8 mouse cellular contexts compared by ENCODE assay signal in the genomic region with DNA sequence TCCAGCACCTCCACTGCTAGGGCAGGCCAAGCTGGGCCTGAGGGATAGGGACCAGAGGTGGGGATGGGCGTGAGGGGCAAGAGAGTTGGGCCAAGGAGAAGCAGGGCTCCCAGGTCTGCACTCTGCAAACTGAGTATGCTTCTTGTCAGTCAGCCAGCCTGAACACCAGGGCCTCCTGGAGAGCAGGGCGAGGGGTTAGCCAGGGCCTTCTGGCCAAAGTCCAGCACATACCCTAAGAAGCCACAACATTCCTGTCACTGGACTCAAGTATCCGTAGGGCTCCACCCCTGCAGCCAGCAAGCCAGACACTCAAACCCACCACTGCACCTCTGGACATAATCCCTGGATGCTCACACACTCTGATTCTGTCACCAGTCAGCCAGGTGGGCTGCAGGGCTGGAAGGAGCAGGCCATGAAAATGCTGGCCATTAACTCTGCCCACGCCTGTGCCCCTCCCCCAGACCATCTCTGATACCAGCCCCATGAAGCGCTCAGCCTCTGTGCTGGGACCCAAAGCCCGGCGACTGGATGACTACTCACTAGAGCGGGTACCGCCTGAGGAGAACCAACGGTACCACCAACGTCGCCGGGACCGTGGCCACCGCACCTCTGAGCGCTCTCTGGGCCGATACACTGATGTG. TPM values are rescaled to one million over a fixed set of nuclear protein-coding genes. Genes with fewer than 3 reads are reported as not detected.
DNase-seq lines count a peak whose midpoint lies in the region; ATAC-seq lines count a peak whose summit lies in the region.

No protein-coding gene starts in this region.

- no peak overlapping the region for H3K4me2 ChIP-seq in heart, embryonic 14.5 days (ENCODE audit: low read length)
- H3K4me2 ChIP-seq in forebrain, embryonic 14.5 days (ENCODE audit: low read length): no peak overlapping the region

- no peak for ATAC-seq in heart, embryonic 14.5 days (ENCODE audit: insufficient number of reproducible peaks, insufficient read depth, low FRiP score, low read depth)
- ATAC-seq in forebrain, embryonic 14.5 days: no peak

- H3K27me3 ChIP-seq in heart, embryonic 14.5 days (ENCODE audit: control insufficient read depth, insufficient read depth, low read length): no peaks in the 10 kb centered on the region
- H3K27me3 ChIP-seq in forebrain, embryonic 14.5 days (replicated peaks; ENCODE audit: control insufficient read depth, insufficient read depth, low read length): no peaks in the 10 kb centered on the region

- peaks cover 22 to 29% of the 10 kb centered on the region in 2 experiments for H3K4me1 ChIP-seq in heart, embryonic 14.5 days (ENCODE audit: control insufficient read depth in 2 of 2, insufficient read depth in 2 of 2, low read length in 2 of 2)
- H3K4me1 ChIP-seq in forebrain, embryonic 14.5 days (ENCODE audit: control insufficient read depth, insufficient read depth, low read length): peaks cover 10% of the 10 kb centered on the region

- H3K27ac ChIP-seq in heart, embryonic 14.5 days (replicated peaks in 1 of 2; ENCODE audit: control insufficient read depth in 1 of 2, insufficient read depth in 1 of 2, low read depth in 2 of 2, low read length in 2 of 2): no peak overlapping the region
- H3K27ac ChIP-seq in forebrain, embryonic 14.5 days (ENCODE audit: low read depth, low read length): 0 out of 2 replicates have a peak overlapping the region, but pooled peaks have one; percentile 48

- 73% methylated on average over 17 of the region's 17 CpGs for WGBS in heart, embryonic 14.5 days
- 88% methylated on average over 17 of the region's 17 CpGs for WGBS in forebrain, embryonic 14.5 days

- no peak overlapping the region for H3K4me3 ChIP-seq in heart, embryonic 14.5 days (ENCODE audit: control insufficient read depth in 1 of 2, insufficient read depth in 1 of 2, low read depth in 1 of 2, low read length in 2 of 2)
- no peak overlapping the region for H3K4me3 ChIP-seq in forebrain, embryonic 14.5 days (ENCODE audit: low read depth, low read length)

- H3K9me3 ChIP-seq in heart, embryonic 14.5 days (ENCODE audit: control insufficient read depth, low read length): no peaks in the 10 kb centered on the region
- H3K9me3 ChIP-seq in forebrain, embryonic 14.5 days (replicated peaks; ENCODE audit: control insufficient read depth, low read length): no peaks in the 10 kb centered on the region

- peak overlapping the region; percentile 21; the same call in 1 of the 2 replicates for H3K9ac ChIP-seq in heart, embryonic 14.5 days (ENCODE audit: low read length)
- no peak overlapping the region for H3K9ac ChIP-seq in forebrain, embryonic 14.5 days (ENCODE audit: low read length)

- H3K36me3 ChIP-seq in heart, embryonic 14.5 days (ENCODE audit: control insufficient read depth, insufficient read depth, low read length): no peaks in the 10 kb centered on the region
- no peaks in the 10 kb centered on the region for H3K36me3 ChIP-seq in forebrain, embryonic 14.5 days (ENCODE audit: control insufficient read depth, insufficient read depth, low read length)

- DNase-seq in heart, postnatal 4 days: no peak
- DNase-seq in NIH3T3 (ENCODE audit: low read depth): peak; percentile 94
- no peak for DNase-seq in forebrain, embryonic 14.5 days (ENCODE audit: low spot score)
- peak; percentile 56 to 80 for DNase-seq in kidney, postnatal 4 days
- DNase-seq in adrenal gland, postnatal 25 days: no peak
- DNase-seq in urinary bladder, adult 2 months (ENCODE audit: low spot score): no peak
- DNase-seq in spleen, adult 12 weeks (ENCODE audit: low spot score): no peak

RNA-seq across cellular contexts. Expression of a gene that starts 26.5 kb away (rescaled TPM):
- polyA plus RNA-seq in heart, embryonic 14.5 days (2014; fragmentation: Nextera tagmentation; extraction: Ambion mirVana): 36.4 and 43.8 TPM in 2 replicates
- 10 to 100 TPM; 33.3 to 35.5 TPM for total RNA-seq in heart, postnatal 4 days (2021)
- 26.5 and 29.3 TPM in 2 replicates for polyA plus RNA-seq in forebrain, embryonic 14.5 days (2014; fragmentation: Nextera tagmentation; extraction: Ambion mirVana)
- total RNA-seq in adrenal gland, postnatal 25 days (2021): 19.6 and 22.3 TPM in 2 replicates
- 14.7 and 23.3 TPM in 2 replicates for polyA plus RNA-seq in urinary bladder, adult 2 months (2012; rRNA removed)

RNA-seq across cellular contexts. Expression of a gene that starts 49.9 kb away (rescaled TPM):
- 46.1 and 50.0 TPM in 2 replicates for polyA plus RNA-seq in heart, embryonic 14.5 days (2014; fragmentation: Nextera tagmentation; extraction: Ambion mirVana)
- total RNA-seq in heart, postnatal 4 days (2021): 10 to 100 TPM; 47.4 to 48.8 TPM
- polyA plus RNA-seq in forebrain, embryonic 14.5 days (2014; fragmentation: Nextera tagmentation; extraction: Ambion mirVana): 47.8 and 52.3 TPM in 2 replicates
- total RNA-seq in adrenal gland, postnatal 25 days (2021): 75.1 and 83.9 TPM in 2 replicates
- polyA plus RNA-seq in urinary bladder, adult 2 months (2012; rRNA removed): 71.7 and 76.3 TPM in 2 replicates

RNA-seq across cellular contexts. Expression of a gene that starts 51.5 kb away (rescaled TPM):
- 15.1 and 17.4 TPM in 2 replicates for polyA plus RNA-seq in heart, embryonic 14.5 days (2014; fragmentation: Nextera tagmentation; extraction: Ambion mirVana)
- 10 to 100 TPM; 65.0 to 68.7 TPM for total RNA-seq in heart, postnatal 4 days (2021)
- polyA plus RNA-seq in forebrain, embryonic 14.5 days (2014; fragmentation: Nextera tagmentation; extraction: Ambion mirVana): 17.0 and 17.6 TPM in 2 replicates
- total RNA-seq in adrenal gland, postnatal 25 days (2021): 73.9 and 76.0 TPM in 2 replicates
- 39.5 and 49.4 TPM in 2 replicates for polyA plus RNA-seq in urinary bladder, adult 2 months (2012; rRNA removed)

Comparison
In these comparisons a context has a peak if more than half of its experiments do, and no peak if none do; other contexts are left out.
1. DNase-seq: peak in NIH3T3 (single experiment) and kidney, postnatal 4 days (2 of 2); none in heart, postnatal 4 days (single experiment), forebrain, embryonic 14.5 days (single experiment), adrenal gland, postnatal 25 days (single experiment), urinary bladder, adult 2 months (single experiment) and spleen, adult 12 weeks (single experiment).